Mouse (Mus musculus) adrenal gland, adult 8-10 months (tissue): ENCODE data around the gene Cd160. TPM values are rescaled to one million over a fixed set of nuclear protein-coding genes. Genes with fewer than 3 reads are reported as not detected.

Experiments used
- DNase-seq: peaks from one replicate; pipeline ENCODE4 v3.0.0; 2022
- total RNA-seq, 4 experiments: library from RNA; stranded (reverse); gene quantifications; 2 replicates each; pipeline ENCODE4 v1.2.4; 2022

Gene Cd160
- total RNA-seq, 4 experiments from 2014 or later: 0.23 to 0.27 TPM; not detected in 2

- DNase-seq: no peak
These were observed 765 bp downstream of the Cd160 start for GRCm38 (mm10) chr3:96828308-96828864.

- no peak for DNase-seq
These were observed 3.9 kb downstream of the Cd160 start for GRCm38 (mm10) chr3:96825261-96825660.

GRCm38 (mm10) chr3:96824614-96825013, 4.5 kb downstream of the Cd160 start:
- no peak for DNase-seq

- no peak for DNase-seq
These were observed 5.5 kb downstream of the Cd160 start for GRCm38 (mm10) chr3:96823701-96824100.

- no peak for DNase-seq
These were observed 7.6 kb downstream of the Cd160 start for GRCm38 (mm10) chr3:96821581-96821980.

- DNase-seq: peak; percentile 41
These were observed 8.8 kb downstream of the Cd160 start for GRCm38 (mm10) chr3:96820116-96820915.

- DNase-seq: no peak
These were observed 14.8 kb downstream of the Cd160 start for GRCm38 (mm10) chr3:96814342-96814741.

- no peak for DNase-seq
These were observed 15.4 kb downstream of the Cd160 start for GRCm38 (mm10) chr3:96813591-96814244.

GRCm38 (mm10) chr3:96813106-96813505, 16.0 kb downstream of the Cd160 start:
- DNase-seq: peak; percentile 31

- DNase-seq: peak; percentile 51
These were observed 16.6 kb downstream of the Cd160 start for GRCm38 (mm10) chr3:96812395-96813091.

- DNase-seq: no peak
These were observed 17.9 kb downstream of the Cd160 start for GRCm38 (mm10) chr3:96811232-96811631.

GRCm38 (mm10) chr3:96808651-96809050, 20.5 kb downstream of the Cd160 start:
- DNase-seq: no peak

- DNase-seq: no peak
These were observed 21.0 kb downstream of the Cd160 start for GRCm38 (mm10) chr3:96808136-96808535.

GRCm38 (mm10) chr3:96802214-96802613, 26.9 kb downstream of the Cd160 start:
- DNase-seq: no peak

- DNase-seq: no peak
These were observed 28.9 kb downstream of the Cd160 start for GRCm38 (mm10) chr3:96800254-96800653.

GRCm38 (mm10) chr3:96788506-96788905, 40.6 kb downstream of the Cd160 start:
- DNase-seq: no peak

- no peak for DNase-seq
These were observed 41.4 kb downstream of the Cd160 start for GRCm38 (mm10) chr3:96787784-96788183.

GRCm38 (mm10) chr3:96782236-96782635, 46.9 kb downstream of the Cd160 start:
- no peak for DNase-seq

- DNase-seq: no peak
These were observed 52.0 kb downstream of the Cd160 start for GRCm38 (mm10) chr3:96777120-96777519.

GRCm38 (mm10) chr3:96772949-96773348, 56.2 kb downstream of the Cd160 start:
- no peak for DNase-seq

GRCm38 (mm10) chr3:96769971-96770370, 59.2 kb downstream of the Cd160 start:
- DNase-seq: no peak

GRCm38 (mm10) chr3:96764528-96764927, 64.6 kb downstream of the Cd160 start:
- no peak for DNase-seq

- DNase-seq: no peak
These were observed 69.5 kb downstream of the Cd160 start for GRCm38 (mm10) chr3:96759695-96760094.
